Mouse (Mus musculus): ENCODE data around the gene Pknox2. TPM values are rescaled to one million over a fixed set of nuclear protein-coding genes. Genes with fewer than 3 reads are reported as not detected.

The Pknox2 gene
- total RNA-seq, 1 experiment, result 1.8 TPM

DNA sequence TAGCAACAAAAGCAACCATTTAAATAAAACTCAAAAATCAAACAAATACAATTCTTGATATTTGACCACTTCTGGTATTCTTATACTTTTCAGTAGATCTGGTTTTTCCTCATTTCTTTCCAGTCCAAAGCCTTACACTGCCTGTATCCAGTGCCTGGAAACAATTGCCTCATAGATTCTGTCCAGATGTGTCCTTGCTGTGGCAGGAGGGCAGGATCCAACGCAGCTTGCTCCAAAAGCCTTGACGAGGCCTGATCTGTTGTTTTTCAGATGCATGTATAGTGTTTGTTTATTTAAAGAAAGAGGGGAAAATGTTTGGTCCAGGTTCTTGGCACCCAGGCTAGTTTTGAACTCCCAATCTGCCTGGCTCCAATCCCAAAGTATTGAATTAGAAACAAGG is 290.9 kb downstream of the Pknox2 start:
- peaks cover 1 to 6% of the 10 kb centered on the region in 2 experiments; a peak in 2 of 4 replicates for H3K4me1 ChIP-seq (ENCODE audit: control insufficient read depth in 2 of 2, insufficient read depth in 2 of 2, low read length in 2 of 2, poor library complexity in 1 of 2)
- H3K9ac ChIP-seq (ENCODE audit: insufficient read depth, low read depth, low read length, poor library complexity, severe bottlenecking), result no peak overlapping the region
- DNase-seq (ENCODE audit: low read depth, low spot score), result no peak
- H3K4me3 ChIP-seq (ENCODE audit: insufficient read depth in 1 of 2, low read depth in 1 of 2, low read length in 2 of 2, poor library complexity in 1 of 2, severe bottlenecking in 1 of 2), result no peak overlapping the region
- H3K9me3 ChIP-seq (ENCODE audit: control insufficient read depth, insufficient read depth, low read depth, low read length), result no peaks in the 10 kb centered on the region
- H3K27ac ChIP-seq (ENCODE audit: insufficient read depth, low read depth, low read length, poor library complexity, severe bottlenecking), result no peak overlapping the region
- H3K36me3 ChIP-seq (ENCODE audit: control insufficient read depth, insufficient read depth, low read length, poor library complexity, severe bottlenecking), result no peaks in the 10 kb centered on the region
- no peak for TF ChIP-seq HCFC1 (IDR thresholded peaks at IDR 0.05; ENCODE audit: borderline replicate concordance, insufficient read depth, low read length)
- no peak for TF ChIP-seq CHD2 (IDR thresholded peaks at IDR 0.05; ENCODE audit: low read depth, low read length)
- TF ChIP-seq MAFK (IDR thresholded peaks at IDR 0.05; ENCODE audit: insufficient read depth, low read depth, low read length), result no peak
- in situ Hi-C loops (cut with MboI; ENCODE audit: low sequenced_read_pairs in 2 of 2, unreplicated experiment in 2 of 2), result no loop called here

DNA sequence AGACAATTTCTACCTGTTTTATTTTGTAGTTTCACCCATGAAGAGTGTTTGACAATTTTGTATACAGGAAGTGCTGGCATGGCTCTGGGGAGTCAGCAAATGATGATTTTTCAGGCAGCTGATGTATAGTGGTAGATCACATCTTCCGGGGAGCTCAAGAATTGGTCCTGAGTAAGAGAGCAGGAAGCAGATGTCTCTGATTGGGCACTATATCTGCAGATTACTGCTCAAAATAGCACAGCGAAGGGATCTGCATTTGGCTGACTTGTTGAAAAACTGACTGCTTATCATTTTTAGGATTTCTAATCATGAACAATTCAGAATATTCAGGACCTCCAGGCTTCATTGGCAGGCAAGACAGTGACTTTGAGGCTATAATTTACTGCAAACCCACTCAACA is 295.0 kb downstream of the Pknox2 start:
- Histone ChIP-seq H3K27ac (ENCODE audit: insufficient read depth, low read depth, low read length, poor library complexity, severe bottlenecking) (no peak overlapping the region), H3K9ac (ENCODE audit: insufficient read depth, low read depth, low read length, poor library complexity, severe bottlenecking) (no peak overlapping the region), H3K4me3 (ENCODE audit: insufficient read depth in 1 of 2, low read depth in 1 of 2, low read length in 2 of 2, poor library complexity in 1 of 2, severe bottlenecking in 1 of 2) (no peak overlapping the region), H3K4me1 (ENCODE audit: control insufficient read depth in 2 of 2, insufficient read depth in 2 of 2, low read length in 2 of 2, poor library complexity in 1 of 2) (peaks cover 0 to 1% of the 10 kb centered on the region in 2 experiments; a peak in 1 of 4 replicates), H3K36me3 (ENCODE audit: control insufficient read depth, insufficient read depth, low read length, poor library complexity, severe bottlenecking) (no peaks in the 10 kb centered on the region), H3K9me3 (ENCODE audit: control insufficient read depth, insufficient read depth, low read depth, low read length) (no peaks in the 10 kb centered on the region)
- in situ Hi-C loops (cut with MboI; ENCODE audit: low sequenced_read_pairs in 2 of 2, unreplicated experiment in 2 of 2), result no loop called here
- TF ChIP-seq CHD2 (IDR thresholded peaks at IDR 0.05; ENCODE audit: low read depth, low read length), result no peak
- DNase-seq (ENCODE audit: low read depth, low spot score), result no peak

DNA sequence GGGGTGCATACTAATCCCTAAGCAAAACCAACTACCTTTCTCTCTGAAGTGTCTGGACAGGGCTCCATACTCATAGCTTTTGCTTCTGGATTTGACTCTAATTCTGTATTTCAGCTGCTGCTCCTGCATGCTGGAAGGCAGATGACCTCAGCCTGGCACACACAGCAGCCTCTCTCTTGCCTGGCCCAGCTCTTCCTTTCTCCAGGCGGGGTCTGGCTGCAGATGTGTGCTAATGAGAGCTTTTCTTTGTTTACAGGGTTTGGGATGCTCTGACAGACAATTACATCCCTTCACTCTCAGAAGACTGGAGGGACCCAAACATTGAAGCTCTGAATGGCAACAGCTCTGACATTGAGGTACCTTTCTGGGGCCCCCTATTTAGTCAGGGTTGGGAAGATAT is 297.1 kb downstream of the Pknox2 start:
- no peak for DNase-seq (ENCODE audit: low read depth, low spot score)
- H3K4me1 ChIP-seq (ENCODE audit: control insufficient read depth in 2 of 2, insufficient read depth in 2 of 2, low read length in 2 of 2, poor library complexity in 1 of 2), result no peaks in the 10 kb centered on the region
- in situ Hi-C loops (cut with MboI; ENCODE audit: low sequenced_read_pairs in 2 of 2, unreplicated experiment in 2 of 2), result no loop called here
- H3K9me3 ChIP-seq (ENCODE audit: control insufficient read depth, insufficient read depth, low read depth, low read length), result no peaks in the 10 kb centered on the region
- H3K4me3 ChIP-seq (ENCODE audit: insufficient read depth in 1 of 2, low read depth in 1 of 2, low read length in 2 of 2, poor library complexity in 1 of 2, severe bottlenecking in 1 of 2), result no peak overlapping the region
- H3K27ac ChIP-seq (ENCODE audit: insufficient read depth, low read depth, low read length, poor library complexity, severe bottlenecking), result no peak overlapping the region
- no peak overlapping the region for H3K9ac ChIP-seq (ENCODE audit: insufficient read depth, low read depth, low read length, poor library complexity, severe bottlenecking)
- H3K36me3 ChIP-seq (ENCODE audit: control insufficient read depth, insufficient read depth, low read length, poor library complexity, severe bottlenecking), result no peaks in the 10 kb centered on the region
- no peak for TF ChIP-seq ZC3H11A (IDR thresholded peaks at IDR 0.05; ENCODE audit: borderline replicate concordance, low read depth, low read length)
- no peak for TF ChIP-seq HCFC1 (IDR thresholded peaks at IDR 0.05; ENCODE audit: borderline replicate concordance, insufficient read depth, low read length)
- TF ChIP-seq MAFK (IDR thresholded peaks at IDR 0.05; ENCODE audit: insufficient read depth, low read depth, low read length), result no peak
- TF ChIP-seq ZNF384 (IDR thresholded peaks at IDR 0.05; ENCODE audit: low read depth, low read length), result no peak
- TF ChIP-seq CHD2 (IDR thresholded peaks at IDR 0.05; ENCODE audit: low read depth, low read length), result no peak

DNA sequence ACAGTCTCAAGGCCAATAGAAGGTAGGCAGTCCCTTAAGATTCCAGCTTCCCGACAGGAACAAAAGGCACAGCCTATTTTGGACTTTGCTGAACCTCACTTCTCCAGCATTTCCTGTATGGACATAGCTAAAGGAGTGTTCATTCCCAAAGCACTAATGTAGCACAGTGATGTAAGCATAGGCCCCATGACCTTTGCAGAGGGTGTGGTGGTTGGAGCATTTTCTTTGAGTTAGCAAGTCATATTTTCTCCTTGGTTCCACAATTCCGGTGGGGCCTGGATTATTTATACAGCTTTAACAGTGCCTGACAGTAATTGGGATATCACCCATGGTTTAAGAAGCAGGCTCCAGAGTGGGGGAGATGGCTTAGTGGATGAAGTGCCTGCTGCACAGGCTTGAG is 298.5 kb downstream of the Pknox2 start:
- in situ Hi-C loops (cut with MboI; ENCODE audit: low sequenced_read_pairs in 2 of 2, unreplicated experiment in 2 of 2), result no loop called here
- no peak overlapping the region for H3K4me3 ChIP-seq (ENCODE audit: insufficient read depth in 1 of 2, low read depth in 1 of 2, low read length in 2 of 2, poor library complexity in 1 of 2, severe bottlenecking in 1 of 2)
- no peaks in the 10 kb centered on the region for H3K4me1 ChIP-seq (ENCODE audit: control insufficient read depth in 2 of 2, insufficient read depth in 2 of 2, low read length in 2 of 2, poor library complexity in 1 of 2)
- no peaks in the 10 kb centered on the region for H3K36me3 ChIP-seq (ENCODE audit: control insufficient read depth, insufficient read depth, low read length, poor library complexity, severe bottlenecking)
- no peak overlapping the region for H3K27ac ChIP-seq (ENCODE audit: insufficient read depth, low read depth, low read length, poor library complexity, severe bottlenecking)
- TF ChIP-seq HCFC1 (IDR thresholded peaks at IDR 0.05; ENCODE audit: borderline replicate concordance, insufficient read depth, low read length), result no peak
- TF ChIP-seq ZNF384 (IDR thresholded peaks at IDR 0.05; ENCODE audit: low read depth, low read length), result no peak
- TF ChIP-seq ZC3H11A (IDR thresholded peaks at IDR 0.05; ENCODE audit: borderline replicate concordance, low read depth, low read length), result no peak
- no peak for DNase-seq (ENCODE audit: low read depth, low spot score)
- H3K9ac ChIP-seq (ENCODE audit: insufficient read depth, low read depth, low read length, poor library complexity, severe bottlenecking), result no peak overlapping the region
- H3K9me3 ChIP-seq (ENCODE audit: control insufficient read depth, insufficient read depth, low read depth, low read length), result no peaks in the 10 kb centered on the region

DNA sequence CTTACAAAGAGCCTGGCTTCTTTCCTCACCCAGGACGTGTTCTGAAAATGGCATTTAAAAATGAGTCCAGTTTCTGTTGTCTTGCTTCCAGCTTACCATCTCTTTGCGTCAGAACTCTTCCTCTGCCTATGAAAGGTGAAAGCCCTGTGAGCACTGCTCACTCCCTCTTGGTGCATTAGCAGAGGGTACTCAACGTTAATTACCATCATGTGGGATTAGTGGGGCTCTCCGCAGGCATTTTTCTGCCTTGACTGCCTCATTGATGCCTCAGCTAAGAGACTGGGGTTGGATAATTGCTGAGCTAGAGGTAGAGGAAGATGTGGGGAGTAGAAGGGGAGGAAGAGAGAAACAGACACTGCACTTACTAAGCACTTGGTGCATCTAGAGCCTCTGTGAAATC is 300.9 kb downstream of the Pknox2 start:
- in situ Hi-C loops (cut with MboI; ENCODE audit: low sequenced_read_pairs in 2 of 2, unreplicated experiment in 2 of 2), result no loop called here
- H3K9me3 ChIP-seq (ENCODE audit: control insufficient read depth, insufficient read depth, low read depth, low read length), result no peaks in the 10 kb centered on the region

More for the DNA sequence above, 300.9 kb downstream of the Pknox2 start:
- H3K4me1 ChIP-seq (ENCODE audit: control insufficient read depth in 2 of 2, insufficient read depth in 2 of 2, low read length in 2 of 2, poor library complexity in 1 of 2), result no peaks in the 10 kb centered on the region
- no peak overlapping the region for H3K4me3 ChIP-seq (ENCODE audit: insufficient read depth in 1 of 2, low read depth in 1 of 2, low read length in 2 of 2, poor library complexity in 1 of 2, severe bottlenecking in 1 of 2)
- no peak overlapping the region for H3K9ac ChIP-seq (ENCODE audit: insufficient read depth, low read depth, low read length, poor library complexity, severe bottlenecking)
- TF ChIP-seq ZC3H11A (IDR thresholded peaks at IDR 0.05; ENCODE audit: borderline replicate concordance, low read depth, low read length) (no peak), HCFC1 (IDR thresholded peaks at IDR 0.05; ENCODE audit: borderline replicate concordance, insufficient read depth, low read length) (no peak), CHD2 (IDR thresholded peaks at IDR 0.05; ENCODE audit: low read depth, low read length) (no peak), ZNF384 (IDR thresholded peaks at IDR 0.05; ENCODE audit: low read depth, low read length) (no peak), MAFK (IDR thresholded peaks at IDR 0.05; ENCODE audit: insufficient read depth, low read depth, low read length) (no peak)
- no peaks in the 10 kb centered on the region for H3K36me3 ChIP-seq (ENCODE audit: control insufficient read depth, insufficient read depth, low read length, poor library complexity, severe bottlenecking)
- H3K27ac ChIP-seq (ENCODE audit: insufficient read depth, low read depth, low read length, poor library complexity, severe bottlenecking), result no peak overlapping the region
- DNase-seq (ENCODE audit: low read depth, low spot score), result no peak

Other genes starting within 250 kb of the Pknox2 start
- 3.3 and 4.9 TPM in 2 replicates for gene Tmem218, start 60.8 kb upstream of the Pknox2 start, total RNA-seq (2012; rRNA removed)
- gene Slc37a2, start 108.3 kb upstream of the Pknox2 start, total RNA-seq (2012; rRNA removed), result 4.1 and 5.8 TPM in 2 replicates
- gene Ccdc15, start 201.0 kb upstream of the Pknox2 start, total RNA-seq (2012; rRNA removed), result 6.7 and 6.9 TPM in 2 replicates
- 0.32 and 0.36 TPM in 2 replicates for gene Hepacam, start 219.9 kb upstream of the Pknox2 start, total RNA-seq (2012; rRNA removed)

Data from ES-E14 (cell line).